Mouse (Mus musculus) liver, adult 2 months (tissue): ENCODE results near the gene Mpv17.

Source experiments
- CTCF ChIP-seq: fragments of 200-500 bp; IDR thresholded peaks from 2 replicates; pipeline ENCODE4 v1.5.1; 2011; ENCODE audit warnings: low read depth, low read length, control low read depth
- POLR2A ChIP-seq: fragments of 200-500 bp; IDR thresholded peaks from 2 replicates; pipeline ENCODE4 v1.6.1; 2011; ENCODE audit warnings: low read length, control low read depth; ENCODE audit not compliant: insufficient read depth; ENCODE audit errors: extremely low read depth

- TF ChIP-seq CTCF (no peak), POLR2A (no peak)
Measured at GRCm38 (mm10) chr5:31137658-31138057, 16.4 kb downstream of the Mpv17 start.
